Mouse (Mus musculus) adrenal gland, postnatal 10 days (tissue): ENCODE measurements at regions not wholly inside any gene's neighbourhood (a gene's known extent, or its start where the extent isn't known, plus 50 kb on each side); places are given as distances from the start of the nearest gene placed in this dataset.
A peak's percentile ranks its signal among the peaks of the same experiment; 100 is the strongest.

ENCODE experiments used
- DNase-seq: peaks from one replicate; pipeline ENCODE4 v3.0.0; 2021; ENCODE audit warnings: mixed read lengths

DNA sequence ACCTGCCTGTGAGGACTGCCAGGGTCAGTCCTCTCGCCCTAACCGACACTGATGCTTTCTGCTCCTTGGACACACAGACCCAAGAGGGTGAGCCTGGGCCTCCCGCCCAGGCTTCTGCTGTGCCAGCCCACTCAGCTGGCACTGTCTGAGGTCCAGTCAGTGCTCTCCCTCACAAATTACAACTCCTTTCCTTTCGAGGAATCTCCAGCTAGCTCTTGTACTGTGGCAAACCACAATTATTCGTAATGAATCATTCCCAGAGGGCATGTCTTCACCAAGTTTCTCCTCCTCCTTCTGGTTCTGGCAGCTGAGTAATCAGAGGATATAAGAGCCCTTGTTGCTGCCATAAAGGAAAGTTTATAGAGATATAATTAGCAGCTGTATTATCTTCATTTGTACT lies 155.2 kb downstream of the 9530068E07Rik start:
- no peak for DNase-seq

DNA sequence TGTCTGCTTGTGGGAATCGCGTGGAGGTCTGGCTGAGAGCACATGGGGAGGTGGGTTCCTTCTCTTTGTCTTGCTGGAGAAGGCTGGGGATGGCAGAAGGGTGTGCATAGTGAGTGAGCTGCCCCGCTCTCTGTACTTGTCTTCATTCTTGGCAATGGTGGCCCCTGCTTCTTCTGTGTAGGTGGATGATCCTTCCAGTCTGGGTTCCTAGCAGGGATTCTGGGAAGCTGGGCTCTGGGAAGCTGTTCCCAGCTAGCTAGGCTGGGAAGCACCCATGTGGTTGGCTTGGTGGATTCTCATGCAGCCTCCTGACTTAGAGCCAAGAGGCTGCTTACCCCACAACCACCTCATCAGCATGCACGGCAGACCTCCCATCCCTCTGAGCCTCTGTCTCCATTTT lies 156.6 kb downstream of the 9530068E07Rik start:
- no peak for DNase-seq

DNA sequence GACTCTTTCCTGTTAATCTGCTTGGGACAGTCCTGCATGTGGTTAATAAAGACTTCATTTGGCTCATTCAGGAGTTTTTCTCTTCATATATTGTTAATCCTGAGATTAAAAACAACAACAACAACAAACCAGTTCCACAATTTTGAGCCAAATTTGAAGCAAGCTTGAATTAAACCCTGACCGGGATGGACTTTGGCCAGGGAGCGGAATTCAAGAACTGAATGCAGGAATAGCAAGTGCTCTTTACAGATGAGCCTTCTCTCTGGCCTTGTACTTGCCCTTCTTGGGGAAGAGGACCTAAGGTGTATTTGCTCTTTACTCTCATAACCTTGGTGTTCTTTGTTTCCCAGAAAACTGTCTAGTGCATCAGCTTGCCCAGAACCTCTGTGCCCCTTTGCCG lies 161.6 kb downstream of the 9530068E07Rik start:
- no peak for DNase-seq

DNA sequence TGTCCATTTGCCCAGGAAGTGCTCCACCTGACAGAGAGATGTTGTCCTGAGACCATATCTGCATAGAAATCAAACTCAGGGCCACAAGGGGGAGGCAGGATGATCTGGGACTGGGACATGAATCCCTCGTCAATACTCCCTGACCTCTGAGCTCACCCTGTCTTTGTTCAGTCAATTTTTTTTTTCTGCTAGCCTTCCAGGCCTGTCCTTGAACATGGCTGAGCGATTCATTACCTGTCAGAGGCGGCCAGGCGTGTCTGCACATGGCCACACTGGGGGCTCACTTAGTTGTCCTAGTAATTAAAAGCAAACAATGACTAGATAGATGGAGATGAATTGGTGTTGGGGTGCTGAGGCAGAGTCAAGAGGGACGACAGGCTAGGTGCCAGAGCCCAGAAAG lies 162.6 kb downstream of the 9530068E07Rik start:
- no peak for DNase-seq

DNA sequence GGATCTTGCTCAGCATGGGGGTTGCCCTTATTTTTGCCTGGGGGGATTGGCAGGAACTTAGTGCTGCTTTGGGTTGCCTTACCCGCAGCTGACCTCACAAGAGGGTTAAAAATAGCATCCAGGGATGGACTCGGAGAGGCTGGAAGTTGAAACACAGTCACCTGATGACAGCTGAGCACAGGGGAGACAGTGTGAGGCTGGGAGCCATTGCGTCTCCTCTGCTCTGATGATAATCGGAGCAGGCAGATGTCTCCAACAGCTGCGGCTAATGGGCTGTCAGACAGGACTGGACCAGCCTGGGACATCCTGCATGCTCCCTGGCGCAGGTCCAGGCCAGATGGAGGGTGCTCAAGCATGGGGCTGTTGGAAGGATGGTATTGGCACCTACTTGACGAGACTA lies 165.1 kb downstream of the 9530068E07Rik start:
- no peak for DNase-seq

DNA sequence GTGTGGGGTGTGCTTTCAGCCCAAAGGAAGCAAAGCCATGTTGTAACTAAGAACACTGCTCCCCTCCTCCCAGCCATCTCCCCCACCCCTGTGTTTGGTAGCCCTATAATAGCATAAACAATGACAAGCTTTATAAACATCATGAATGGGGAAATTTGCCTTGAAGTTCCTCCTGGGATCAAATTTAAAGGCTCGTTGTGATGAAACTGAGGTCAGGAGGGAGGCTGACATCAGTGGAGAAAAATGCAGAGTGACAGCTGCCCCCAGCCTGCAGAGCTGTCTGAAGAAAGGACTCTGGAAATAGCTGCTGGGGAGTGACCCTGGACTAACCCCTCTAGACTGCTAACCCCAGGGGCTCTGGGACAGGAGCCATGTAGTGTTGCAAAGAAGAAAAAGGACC lies 169.2 kb downstream of the 9530068E07Rik start:
- DNase-seq, result no peak

DNA sequence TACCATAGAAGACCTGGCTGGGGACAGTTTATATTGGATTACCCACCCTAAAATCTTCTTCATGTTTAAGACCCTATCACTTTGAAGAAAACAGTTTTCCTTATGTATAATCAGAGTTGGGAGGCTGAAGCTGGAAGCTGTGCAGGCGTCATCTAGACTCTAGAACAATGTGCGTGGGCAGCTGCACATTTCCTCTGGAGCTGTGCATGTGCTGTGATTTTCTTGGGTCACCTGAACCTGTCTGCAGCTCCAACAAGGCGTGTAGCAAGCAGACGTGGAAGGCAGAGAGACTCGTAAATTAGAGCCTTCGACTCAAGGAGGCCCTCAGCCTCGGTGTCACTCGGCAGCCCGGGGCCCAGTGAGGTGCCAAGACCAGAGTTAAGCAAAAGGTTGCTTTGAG lies 169.8 kb downstream of the 9530068E07Rik start:
- DNase-seq, result no peak

DNA sequence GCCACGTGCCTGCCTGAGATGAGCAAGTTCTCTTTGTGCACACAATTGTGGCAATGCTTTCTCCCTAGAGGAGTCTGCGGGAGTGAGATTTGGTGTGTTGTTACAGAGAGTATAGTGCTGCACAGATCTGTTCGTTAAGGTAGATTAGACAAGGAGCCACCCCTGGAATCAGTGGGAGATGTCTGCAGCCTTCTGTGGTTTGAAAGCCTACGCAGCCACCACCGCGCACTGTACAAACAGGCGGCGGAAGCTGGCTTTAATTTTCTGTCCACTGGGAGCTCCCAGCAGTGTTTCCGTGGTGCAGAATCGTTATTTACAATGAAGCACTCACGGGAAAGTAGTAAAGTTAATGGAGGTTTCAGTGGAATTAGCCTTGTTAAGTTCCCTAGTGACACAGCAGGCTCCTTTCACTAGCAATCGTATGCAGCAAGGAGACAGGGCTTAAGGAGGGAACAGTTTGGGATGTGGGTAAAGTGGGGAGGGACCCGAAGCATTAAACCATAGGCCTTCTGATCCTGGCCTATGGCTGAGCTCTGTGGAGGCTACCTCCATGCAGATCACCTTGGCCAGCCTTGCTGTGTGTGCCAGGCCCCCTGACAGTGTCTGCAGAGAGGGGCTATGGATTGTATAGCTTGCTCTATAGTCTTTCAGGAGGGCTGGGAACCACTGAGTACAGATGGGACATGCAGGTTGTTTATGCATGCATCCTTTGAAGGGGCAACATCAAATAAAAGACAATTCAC lies 171.9 kb downstream of the 9530068E07Rik start:
- DNase-seq, result no peak

DNA sequence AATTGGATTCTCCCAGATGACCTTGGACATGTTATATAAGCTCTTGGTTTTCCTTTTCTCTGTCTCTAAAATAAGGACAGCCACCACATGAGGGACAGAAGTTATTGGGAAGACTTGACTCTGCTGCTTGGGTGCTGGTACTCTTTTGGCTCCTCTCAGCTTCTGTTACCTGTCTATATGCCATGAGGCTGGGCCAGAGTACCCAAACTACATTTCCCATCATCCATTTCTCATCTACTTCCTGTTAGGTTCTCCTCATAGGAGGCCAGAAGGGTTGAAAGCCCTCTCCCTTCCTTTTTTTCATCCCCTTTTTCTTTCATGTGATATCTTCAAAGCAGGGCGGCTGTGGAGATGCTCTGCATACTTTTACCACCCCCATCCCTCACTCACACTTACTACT lies 172.6 kb downstream of the 9530068E07Rik start:
- no peak for DNase-seq

DNA sequence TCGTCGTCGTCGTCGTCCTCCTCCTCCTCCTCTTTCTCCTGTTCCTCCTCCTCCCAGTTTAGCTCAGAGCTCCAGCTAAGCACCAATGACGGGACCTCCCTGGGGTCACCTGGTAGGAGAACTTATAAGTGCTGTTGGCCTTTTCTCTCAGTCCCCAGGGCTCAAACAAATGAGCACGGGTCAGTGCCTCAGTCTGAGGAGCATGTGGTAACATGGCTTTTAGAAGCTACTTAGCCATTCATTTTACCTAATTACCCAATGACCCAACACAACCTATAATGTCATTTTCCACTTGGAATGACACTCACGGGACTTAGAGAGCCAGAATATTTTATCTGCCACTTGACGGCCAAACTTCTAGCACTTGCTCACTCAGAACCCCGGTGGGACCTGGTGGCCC lies 173.5 kb downstream of the 9530068E07Rik start:
- no peak for DNase-seq

DNA sequence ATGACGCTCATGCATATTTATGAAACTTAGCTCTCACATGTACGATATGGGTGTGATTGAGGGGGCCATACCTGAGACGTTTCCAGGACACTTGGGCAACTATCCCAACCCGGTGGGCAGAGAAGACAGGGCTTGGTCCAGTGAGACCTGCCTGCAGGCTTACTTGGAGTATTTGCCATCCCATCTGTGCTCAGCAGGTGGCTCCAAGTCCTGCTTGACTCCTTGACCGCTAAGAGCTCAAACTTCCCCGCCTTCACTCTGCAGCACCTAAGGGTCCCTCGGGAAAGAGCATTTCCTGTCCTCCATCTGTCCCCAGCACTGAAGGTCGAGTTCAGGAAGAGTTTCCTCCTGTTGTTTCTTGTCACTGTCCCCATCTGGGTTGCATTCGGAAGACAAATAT lies 182.2 kb downstream of the 9530068E07Rik start:
- no peak for DNase-seq

DNA sequence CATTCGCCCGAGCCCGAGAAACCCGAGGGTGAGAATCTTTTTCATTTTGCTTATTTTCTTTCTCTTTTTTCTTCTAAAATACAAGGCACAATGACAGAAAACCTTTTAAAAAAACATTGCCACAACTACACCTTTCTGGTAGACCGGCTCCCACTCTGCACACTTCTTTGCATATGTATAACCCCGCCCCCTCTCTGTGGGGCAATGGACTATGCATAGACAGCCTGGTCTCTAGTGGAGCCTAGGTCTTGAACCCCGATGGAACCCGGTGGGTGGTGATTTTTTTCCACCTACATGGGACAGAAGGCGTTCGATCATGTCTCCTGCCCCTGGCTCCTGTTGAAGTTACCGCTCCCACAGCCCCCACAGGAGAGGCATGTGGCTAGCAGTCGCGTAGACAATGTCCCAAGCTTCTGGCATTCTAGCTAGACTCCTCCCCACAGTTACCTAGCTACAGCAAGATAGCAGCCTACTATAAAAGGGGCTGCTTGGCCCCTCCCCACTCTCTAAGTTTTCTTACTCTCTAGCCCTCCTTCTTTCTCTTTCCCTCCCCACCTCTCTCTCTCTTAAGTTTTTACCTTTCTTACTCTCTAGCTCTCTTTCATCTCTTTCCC lies 183.6 kb downstream of the 9530068E07Rik start:
- DNase-seq, result no peak

DNA sequence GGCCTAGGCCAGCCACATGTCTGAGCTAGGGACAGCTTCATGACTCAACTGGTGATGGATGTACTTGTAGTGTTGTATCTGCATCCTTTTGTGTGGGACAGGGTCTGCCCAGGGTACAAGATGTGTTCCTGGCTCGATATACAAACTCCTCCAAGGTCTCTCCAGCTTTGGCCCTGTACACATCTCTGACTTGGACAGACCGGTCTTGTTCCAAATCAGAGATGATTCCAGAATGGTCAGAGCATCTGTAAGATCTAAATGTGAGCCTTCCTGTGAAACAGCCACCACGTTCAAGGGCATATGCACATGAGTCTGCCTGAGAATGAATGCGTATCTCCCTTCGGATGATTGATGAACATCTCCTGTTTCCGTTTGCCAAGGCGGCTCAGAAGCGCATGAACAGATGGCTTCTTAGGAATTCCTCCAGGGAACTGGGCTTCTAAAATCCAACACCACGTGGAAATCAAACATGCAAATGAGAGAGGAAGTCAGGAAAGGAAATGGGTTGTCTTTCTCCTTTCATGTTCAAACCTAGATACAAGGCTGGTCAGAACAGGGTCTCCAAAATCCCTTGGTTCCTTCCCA lies 172.7 kb upstream of the Fstl4 start:
- DNase-seq, result peak; percentile 28

DNA sequence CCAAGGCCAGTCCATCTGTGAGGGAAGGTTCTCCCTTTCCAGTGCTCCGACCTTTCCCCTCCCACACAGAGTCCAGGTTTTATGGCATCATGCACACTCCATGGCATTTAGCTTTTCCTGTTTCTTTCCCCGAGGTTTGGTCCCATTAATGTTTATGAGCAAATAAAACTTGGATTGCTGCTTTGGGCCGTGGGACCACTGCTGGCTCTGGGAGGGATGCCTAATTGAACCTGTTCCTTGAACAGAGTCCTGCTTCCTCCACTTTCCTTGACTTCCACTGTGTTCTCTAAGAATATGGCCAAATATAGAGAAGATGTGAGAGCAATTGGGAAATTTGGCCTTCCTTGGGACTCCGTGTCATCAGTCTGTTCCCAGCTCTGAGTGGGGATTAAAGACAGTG lies 170.3 kb upstream of the Fstl4 start:
- DNase-seq, result no peak

DNA sequence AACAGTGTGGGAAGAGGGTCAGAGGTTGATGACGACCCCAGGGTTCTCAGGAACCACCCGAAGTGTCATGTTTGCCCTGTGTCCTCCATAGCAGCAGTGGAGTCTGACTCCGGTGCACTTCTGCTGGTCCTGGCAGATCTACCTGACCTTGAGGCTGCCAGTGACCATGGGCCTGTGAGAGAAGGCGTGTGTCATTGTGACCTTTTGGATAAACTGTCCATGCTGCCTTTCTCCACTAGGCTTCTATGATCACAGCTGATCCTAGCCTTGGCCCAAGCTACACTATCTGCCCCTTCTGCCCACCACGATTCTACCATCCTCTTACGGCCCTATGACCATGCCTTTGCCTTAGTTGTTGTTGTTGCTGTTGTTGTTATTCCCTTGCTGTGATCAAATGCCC lies 163.2 kb upstream of the Fstl4 start:
- DNase-seq, result peak; percentile 58

DNA sequence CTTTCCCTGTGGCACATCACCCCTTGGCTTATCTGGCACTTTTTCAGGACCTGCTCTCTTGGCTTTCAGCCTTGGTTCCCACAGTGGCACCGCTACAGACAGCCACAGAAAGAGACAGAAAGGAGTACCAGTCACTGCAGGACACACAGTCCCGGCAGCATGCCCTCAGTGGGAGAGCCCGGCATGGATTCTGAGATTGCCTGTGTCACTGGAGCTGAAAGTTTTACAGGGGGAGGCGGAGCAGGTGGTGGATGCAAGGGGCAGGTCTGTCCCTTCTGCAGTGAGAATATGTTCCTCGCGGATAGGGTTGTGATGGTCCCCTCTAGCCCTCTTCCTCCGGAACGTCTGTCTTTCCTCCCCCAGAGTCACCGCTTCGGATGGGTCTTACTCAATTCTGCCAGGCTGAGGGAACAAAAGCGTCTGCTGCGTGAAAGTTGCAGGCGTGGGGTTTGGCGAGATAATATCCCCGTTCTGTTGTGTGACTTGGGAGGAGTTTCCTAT lies 162.3 kb upstream of the Fstl4 start:
- DNase-seq, result peak; percentile 70

DNA sequence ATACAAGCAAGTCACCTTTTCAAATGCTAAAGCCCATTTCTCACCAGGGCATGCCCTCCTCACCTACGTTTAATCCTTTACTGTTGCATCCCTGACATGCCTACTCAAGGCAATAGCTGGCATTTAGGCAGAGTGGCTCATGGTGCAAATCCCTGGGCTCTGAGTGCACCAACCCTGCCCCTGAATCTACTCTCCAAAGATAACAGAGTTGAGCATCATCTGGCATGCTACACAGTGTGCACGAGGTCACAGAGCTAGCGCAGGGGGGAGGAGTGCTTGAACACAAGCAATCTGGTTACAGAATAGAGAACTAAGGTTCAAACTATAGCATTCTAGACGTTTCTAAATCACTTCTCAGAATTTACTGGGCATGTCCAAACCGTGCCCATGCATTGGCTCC lies 161.6 kb upstream of the Fstl4 start:
- peak; percentile 35 for DNase-seq

DNA sequence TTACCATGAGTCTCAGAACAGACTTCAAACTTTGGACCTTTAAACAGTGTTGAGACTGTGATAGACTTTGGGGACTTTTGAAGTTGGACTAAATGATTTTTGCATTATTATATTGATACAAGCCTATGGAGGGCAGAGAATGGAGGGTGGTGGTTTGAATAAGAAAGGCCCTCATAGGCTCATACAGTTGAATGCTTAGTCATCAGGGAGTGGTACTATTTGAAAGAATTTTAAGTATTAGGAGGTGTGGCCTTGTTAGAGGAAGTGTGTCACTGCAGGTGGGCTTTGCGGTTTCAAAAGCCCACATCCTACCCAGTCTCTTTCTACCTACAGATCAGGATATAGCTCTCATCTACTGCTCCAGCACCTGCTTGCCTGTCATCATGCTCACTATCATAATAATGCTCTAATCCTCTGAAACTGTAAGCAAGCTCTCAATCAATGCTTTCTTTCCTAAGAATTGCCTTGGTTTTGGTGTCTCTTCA lies 153.7 kb upstream of the Fstl4 start:
- DNase-seq, result no peak

DNA sequence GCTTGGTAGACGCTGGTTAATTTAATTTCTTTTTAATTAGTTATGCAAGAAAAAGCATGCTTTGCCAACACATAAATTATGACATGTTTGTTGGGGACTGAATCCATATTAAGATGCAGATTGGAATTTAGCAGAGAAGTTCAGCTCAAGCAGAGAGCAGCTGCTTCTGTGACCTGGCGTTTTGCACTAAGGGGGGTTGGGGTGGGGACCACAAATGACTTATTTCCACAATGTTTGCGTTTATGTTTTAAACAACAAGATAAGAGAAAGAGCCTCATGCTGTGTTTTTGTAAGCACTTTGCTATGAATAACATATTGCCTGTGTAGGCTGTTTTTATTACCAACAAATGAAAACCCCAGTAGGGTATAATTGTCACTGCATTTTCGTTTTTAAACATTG lies 148.8 kb upstream of the Fstl4 start:
- DNase-seq, result no peak

DNA sequence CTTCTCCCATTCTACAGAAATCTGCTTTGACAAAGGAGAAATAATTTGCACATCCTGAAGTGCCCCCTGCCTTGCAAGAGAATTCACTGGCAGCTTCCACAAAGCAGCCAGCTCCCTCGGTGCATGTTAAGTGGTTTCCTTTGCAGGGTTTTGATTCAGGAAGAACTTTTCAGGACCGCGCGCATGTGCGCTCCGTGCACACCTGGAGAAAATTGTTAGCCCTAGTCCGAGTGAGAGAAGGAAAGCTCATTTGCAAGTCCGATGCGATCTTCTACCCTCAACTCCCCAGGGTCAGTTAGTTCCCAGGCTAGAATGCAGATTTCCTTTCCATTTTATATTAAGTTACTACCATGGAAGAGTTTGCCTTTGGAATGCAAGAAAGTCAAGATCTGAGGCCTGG lies 145.8 kb upstream of the Fstl4 start:
- no peak for DNase-seq

DNA sequence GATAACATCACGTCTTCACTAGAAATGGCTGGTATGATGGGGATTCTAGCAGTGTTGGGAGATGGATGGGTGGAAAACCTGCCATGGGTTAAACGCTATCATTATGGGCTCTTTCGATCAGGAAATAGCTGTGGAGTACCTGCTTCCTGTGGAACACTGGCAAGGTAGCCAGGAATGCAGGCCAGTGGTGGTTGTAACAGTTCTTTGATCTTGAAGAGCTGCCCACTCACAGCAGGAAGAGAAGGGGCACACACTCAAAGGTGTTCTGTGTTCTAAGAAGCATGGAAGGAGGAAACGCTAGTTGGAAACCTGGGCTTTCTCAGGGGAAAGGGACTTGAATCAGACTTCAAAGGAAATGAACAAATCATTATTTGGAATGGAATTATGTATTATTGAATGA lies 141.6 kb upstream of the Fstl4 start:
- DNase-seq, result no peak

DNA sequence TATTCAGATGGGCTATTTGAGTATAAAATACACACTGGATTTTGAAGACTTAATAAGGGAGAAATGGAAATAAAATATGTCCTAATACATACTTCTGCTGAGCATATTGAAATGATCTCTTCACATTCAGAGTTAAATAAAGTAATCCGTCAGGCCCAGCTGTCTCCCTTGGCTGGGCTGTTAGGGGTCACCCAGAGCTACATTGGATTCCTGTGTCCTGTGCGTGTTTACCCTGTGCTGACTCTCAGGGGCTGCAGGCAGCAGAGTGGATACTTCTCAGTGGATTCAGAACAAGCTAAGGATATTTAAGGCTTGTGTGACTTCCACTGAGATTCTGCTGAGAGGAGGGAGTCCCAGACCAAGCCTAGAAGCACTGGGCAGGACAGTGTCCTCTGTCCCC lies 135.6 kb upstream of the Fstl4 start:
- DNase-seq, result no peak

DNA sequence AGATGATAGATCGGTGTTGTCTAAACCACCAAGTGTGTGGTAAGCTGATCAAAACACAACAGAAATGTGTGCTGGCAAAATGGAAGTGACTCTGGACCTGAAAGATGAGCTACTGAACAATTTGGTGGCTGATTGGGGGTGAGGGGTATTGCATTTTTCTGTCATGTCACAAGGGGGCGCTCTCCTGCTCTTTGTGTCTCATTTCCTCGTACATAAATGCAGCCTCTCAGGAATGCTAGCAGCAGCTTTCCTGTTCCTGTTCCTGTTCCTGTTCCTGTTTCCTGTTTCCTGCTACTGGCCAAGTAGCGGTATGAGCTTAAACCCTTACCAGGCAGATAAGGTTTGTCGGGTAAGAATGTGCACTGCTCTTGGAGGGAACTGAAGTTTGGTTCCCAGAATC lies 134.7 kb upstream of the Fstl4 start:
- peak; percentile 31 for DNase-seq

DNA sequence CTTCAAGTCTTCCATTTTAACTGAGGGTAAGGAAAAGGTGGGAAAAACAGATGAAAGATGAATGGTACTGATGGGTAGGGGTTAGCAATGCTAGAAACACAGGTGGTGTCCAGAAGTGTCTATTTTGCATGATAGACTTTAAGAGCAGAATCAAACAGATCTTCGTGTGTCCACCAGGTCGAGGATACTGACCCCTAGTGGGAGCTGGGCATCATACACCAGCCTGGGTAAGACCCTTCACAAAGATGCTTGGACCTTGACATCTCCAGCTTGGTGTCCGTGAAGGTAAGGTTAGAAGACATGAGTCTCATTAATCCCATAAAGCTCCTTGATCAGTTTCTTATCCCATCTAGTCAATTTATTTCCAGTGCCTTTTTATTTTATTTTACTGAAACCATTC lies 132.9 kb upstream of the Fstl4 start:
- no peak for DNase-seq
